Mouse (Mus musculus) mouse embryonic stem cell (cell line): Measurements from ENCODE around the gene Zfyve1.

Experiments used
- in situ Hi-C, 2 experiments: fragments of 300-500 bp; cut with MboI; formaldehyde crosslinking; loops; 1 replicate in 1 of 2; 3 replicates in 1 of 2; pipeline ENCODE4 v1.14.3; 2019 to 2020; ENCODE audit warnings: low sequenced_read_pairs in 2 of 2, low pct_unique_long_range_greater_than_20kb in 1 of 2, mixed read lengths in 1 of 2; ENCODE audit not compliant: unreplicated experiment in 1 of 2

Gene Zfyve1

DNA sequence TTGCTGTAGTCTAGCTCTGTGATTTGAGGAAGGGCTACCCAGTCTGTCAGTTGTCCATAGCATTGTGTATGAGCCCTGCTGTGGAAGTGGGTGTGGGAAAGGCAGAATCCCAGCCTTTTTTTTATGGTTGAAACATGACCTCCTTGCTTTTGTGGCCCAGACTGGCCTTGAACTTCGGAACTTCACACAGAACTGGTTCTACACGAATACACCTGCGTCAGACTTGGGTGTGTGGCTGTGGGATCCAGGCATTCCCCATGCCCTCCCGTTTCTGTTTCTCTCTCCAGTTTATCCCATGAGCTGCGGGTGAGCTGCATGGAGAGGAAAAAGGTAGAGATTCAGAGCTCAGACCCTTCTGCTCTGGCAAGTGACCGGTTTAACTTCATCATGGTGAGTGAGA is 65.0 kb downstream of the Zfyve1 start:
- in situ Hi-C loops: no loop called here

GRCm38 (mm10) chr12:83528665-83529064 is 68.4 kb downstream of the Zfyve1 start:
- in situ Hi-C loops: no loop called here

DNA sequence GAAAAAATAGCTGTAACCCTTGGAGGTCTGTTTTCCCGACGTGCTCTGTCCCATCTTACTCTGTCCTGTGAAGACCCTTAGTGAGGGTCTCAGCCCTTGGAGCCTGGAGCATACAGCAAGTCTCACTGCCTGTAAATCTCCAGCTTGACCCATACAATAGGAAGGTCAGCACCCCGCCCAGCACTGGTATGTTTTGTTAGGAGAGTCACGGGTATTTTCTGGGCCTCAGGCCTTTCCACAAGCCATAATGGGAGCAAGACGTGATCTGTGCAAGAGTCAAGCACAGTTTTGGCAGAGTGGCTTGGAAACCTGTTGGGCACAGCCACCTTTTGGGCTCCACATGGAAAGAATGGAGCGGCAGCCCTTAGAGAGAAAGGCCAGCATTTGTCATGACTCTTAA is 69.2 kb downstream of the Zfyve1 start:
- in situ Hi-C loops: no loop called here

GRCm38 (mm10) chr12:83525822-83526544 is 71.0 kb downstream of the Zfyve1 start:
- in situ Hi-C loops: no loop called here

DNA sequence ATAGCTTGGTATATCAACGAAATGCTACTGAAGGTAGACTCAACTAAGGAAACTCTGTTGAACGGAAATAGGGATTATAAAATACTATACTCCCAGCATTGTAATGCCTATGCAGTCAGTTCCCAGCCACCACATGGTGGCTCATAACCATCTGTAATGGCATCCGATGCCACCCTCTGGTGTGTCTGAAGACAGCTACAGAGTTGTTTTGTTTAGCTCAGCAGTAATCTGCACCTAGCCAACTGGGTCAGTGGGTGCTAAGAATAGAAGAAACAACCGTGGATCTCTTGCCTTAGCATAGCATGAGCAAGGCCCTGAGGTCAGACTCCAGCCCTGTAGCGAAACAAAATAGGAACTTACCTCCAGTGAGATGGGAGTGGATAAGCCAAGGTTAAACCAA is 72.7 kb downstream of the Zfyve1 start:
- in situ Hi-C loops: no loop called here

GRCm38 (mm10) chr12:83523892-83524291 is 73.1 kb downstream of the Zfyve1 start:
- in situ Hi-C loops: no loop called here

DNA sequence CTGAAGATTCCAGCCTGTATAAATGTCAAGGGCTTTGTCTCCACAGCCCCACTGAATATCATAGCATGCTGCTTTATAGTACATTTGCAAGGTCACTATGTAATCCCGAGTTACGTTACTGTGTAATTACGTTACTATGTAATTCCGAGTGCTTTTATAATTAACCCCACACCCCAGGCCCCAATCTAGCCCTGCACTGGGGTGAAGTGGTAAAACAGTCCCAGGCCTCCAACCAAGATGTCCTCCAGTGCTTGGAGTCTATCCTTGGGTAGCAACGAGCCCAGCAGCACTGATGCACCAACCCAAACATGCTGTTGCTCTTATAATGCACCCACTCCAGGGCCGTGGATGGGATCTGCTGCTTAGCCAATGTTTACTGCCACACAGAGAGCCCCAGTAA is 74.0 kb downstream of the Zfyve1 start:
- in situ Hi-C loops: no loop called here

GRCm38 (mm10) chr12:83521083-83521482 is 75.9 kb downstream of the Zfyve1 start:
- in situ Hi-C loops: no loop called here

DNA sequence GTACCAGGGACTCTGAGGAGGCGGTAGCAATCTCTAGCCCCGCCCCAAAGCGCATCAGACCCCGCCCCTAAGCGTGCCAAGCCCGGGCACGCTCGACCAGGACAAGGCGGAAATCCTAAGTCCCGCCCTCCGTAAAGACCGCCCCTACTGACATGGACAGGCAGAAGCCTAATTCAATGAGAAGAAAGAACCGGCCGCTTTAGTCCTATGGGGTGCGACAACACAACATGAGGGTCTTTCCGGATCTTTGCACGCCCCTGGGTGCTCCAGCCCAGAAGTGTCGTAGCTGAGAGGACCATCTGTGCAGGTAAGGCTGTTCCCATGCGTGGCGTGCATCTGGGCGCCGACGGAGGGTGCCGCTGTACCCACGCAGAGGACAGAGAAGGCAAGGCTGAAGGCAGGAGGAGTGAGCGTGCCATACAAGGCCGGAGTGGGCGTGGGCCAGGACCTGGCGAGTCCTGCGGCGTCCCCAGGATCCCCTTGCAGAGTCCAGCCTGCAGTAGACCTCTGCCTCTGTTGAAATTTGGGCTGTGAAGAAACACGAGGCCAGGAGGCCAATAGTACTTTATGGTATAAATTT is 76.6 kb downstream of the Zfyve1 start, which contains the start of gene Dcaf4:
TSS of gene Dcaf4 (plus strand) at position 156 of the 580 bp plus-strand sequence.
- in situ Hi-C loops: no loop called here

DNA sequence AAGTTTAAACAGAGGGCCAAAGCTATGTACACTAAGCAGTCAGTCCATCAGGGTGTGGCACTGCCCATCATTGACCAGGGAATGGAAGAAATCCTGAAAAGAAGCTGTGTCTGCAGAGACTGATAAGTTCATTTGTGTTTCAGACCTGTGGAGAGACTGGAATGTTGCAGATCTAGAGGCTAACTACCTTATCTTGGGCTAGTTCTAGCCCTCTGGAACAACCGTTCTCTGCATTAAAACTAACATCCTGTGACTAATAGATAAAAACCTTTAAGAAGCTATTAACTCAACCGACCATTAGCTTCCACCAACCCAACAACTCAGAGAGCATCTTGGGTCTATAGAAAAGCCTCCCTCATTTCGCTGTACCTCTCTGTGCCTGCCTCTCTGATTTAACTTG is 79.4 kb downstream of the Zfyve1 start:
- in situ Hi-C loops: no loop called here

DNA sequence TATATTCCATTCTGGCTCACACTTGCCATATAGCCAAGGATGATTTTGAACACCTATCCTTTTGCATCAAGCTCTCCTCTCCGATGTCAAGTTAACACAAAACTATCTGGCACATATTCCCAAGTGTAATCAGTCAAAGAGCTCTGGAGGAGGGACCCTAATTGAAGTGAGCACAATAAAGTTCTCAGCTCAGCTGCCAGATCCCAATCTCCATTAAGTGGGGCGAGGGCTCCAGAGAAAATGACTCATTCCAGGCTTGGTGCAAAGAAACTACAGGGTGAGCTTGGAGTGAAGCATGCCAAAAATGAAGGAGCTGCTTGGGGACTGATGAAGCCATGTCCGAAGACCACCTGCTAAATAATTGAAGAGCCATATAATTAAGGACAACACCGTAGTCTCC is 82.8 kb downstream of the Zfyve1 start:
- in situ Hi-C loops: no loop called here

GRCm38 (mm10) chr12:83513185-83513584 is 83.8 kb downstream of the Zfyve1 start:
- in situ Hi-C loops: no loop called here

DNA sequence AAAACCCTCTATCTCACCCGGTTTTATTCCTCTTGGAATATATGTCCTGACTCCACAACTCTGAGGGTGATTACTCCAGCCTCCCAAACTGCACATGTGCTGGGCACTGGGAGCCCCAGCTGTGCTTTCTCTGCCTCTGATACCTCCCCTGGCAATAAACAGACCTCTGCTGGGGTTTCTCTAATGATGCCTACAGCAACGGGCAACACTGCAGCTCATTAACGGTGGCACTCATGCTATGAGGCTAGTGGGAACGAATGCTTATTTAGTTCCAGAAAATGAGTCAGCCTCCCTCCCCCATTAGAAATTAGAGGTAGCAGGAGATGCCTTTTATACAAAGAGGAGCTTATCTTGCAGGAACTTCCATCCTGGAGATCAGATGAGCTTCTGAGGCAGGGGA is 84.2 kb downstream of the Zfyve1 start:
- in situ Hi-C loops: no loop called here

DNA sequence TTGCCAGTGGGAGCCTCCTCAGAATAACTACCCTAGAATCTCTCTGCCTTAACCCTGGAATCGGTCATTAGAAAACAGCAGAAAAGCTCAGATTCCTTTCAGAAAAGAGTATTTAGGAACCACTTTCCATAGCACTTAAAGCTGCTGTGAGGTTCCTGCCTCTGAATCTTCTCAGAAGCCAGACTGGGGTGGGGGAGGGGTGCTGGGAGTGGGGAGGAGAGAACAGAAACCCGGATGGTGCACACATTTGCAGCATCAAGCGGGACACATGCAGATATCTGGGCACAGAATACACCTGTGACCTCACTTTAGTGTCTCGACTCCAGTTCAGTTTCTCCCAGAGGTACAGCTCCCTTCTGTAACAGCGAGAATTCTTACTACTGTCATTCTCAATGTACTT is 86.4 kb downstream of the Zfyve1 start:
- in situ Hi-C loops: no loop called here

GRCm38 (mm10) chr12:83506543-83506942 is 90.5 kb downstream of the Zfyve1 start:
- in situ Hi-C loops: no loop called here

DNA sequence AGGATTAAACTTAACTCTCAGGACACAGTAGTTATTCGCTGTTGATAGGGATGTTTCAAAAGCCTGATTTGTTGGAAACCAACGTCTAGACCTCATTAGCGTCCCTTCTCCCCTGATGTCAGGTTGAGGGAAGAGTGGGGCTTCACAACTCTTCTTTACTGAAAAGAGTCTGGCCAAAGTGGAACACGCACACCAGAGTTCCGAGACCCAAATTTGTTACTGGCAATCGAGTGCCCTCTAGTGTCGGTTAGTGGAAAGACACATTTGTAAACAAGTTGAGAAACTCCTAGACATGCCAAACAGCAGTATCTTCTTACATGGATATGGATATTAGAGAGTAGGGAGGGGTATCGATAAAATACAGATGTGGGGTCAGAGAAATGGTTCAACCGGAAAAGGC is 94.8 kb downstream of the Zfyve1 start:
- in situ Hi-C loops: no loop called here

DNA sequence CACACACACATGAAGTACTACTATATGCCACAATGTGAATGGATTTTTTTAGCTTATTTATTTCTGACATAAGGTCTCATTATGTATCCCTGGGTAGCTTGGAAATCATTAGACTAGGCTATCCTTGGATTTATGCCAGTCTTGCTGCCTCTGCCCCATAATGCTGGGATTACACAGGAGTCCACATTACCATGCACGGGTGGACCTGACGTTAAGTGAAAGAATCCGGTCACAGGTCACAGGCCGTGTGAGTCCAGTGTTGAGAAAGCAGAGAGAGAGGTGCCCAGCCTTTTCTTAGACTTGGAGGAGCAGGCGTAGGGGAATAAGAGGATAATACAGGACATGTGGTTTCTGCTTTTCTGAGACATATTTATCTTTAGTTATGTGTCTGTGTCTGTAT is 97.8 kb downstream of the Zfyve1 start:
- in situ Hi-C loops: loop anchor here (5.0 to 10.0 kb wide), 2 partner anchors 387 to 394 kb away; no protein-coding TSS in a partner anchor

DNA sequence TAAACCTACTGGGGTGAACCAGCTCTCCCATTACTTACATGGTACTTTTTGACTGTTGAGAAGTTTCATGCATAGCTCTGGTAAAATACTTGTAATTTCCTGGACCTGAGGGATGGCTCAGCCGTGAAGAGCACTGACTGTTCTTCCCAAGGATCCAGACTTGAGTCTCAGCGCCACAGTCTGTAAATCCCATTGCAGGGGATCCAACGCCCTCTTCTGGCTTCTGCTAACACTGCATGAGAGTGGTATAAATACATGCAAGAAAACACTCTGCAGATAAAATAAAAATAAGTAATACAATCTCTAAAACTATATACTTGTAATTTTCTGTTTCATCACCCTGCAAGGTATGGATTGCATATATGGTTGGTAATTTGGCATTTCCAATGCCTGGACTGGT is 99.1 kb downstream of the Zfyve1 start:
- in situ Hi-C loops: loop anchor here (5.0 to 10.0 kb wide), 2 partner anchors 386 to 393 kb away; no protein-coding TSS in a partner anchor

GRCm38 (mm10) chr12:83496736-83497135 is 100.3 kb downstream of the Zfyve1 start:
- in situ Hi-C loops: loop anchor here (5.0 to 10.0 kb wide), 2 partner anchors 384 to 392 kb away; no protein-coding TSS in a partner anchor
